Mouse (Mus musculus): ENCODE measurements at regions not wholly inside any gene's neighbourhood (a gene's known extent, or its start where the extent isn't known, plus 50 kb on each side); places are given as distances from the start of the nearest gene placed in this dataset.

GRCm38 (mm10) chr4:87401316-87402172 lies 171.3 kb upstream of the Slc24a2 start:
- Histone ChIP-seq H3K4me2 (ENCODE audit: low read depth) (peak overlapping the region; percentile 31), H3K36me3 (ENCODE audit: insufficient read depth) (no peaks in the 10 kb centered on the region), H3K4me3 (ENCODE audit: low read depth, low read length) (no peak overlapping the region), H3K27me3 (ENCODE audit: insufficient read depth, low read length) (no peaks in the 10 kb centered on the region), H3K9me3 (ENCODE audit: low read length) (no peaks in the 10 kb centered on the region), H3K4me1 (ENCODE audit: insufficient read depth) (0 out of 2 replicates have a peak, but pooled peaks cover 4% of the 10 kb centered on the region), H3K27ac (ENCODE audit: low read depth, low read length) (no peak overlapping the region), H3K9ac (no peak overlapping the region)
- DNase-seq (peak; percentile 50), ATAC-seq (peak; percentile 86)
- no peak for TF ChIP-seq CTCF (IDR thresholded peaks at IDR 0.05; ENCODE audit: low read depth)
- WGBS: 42% methylated on average over 20 of the region's 20 CpGs

- ATAC-seq (no peak), DNase-seq (no peak)
- WGBS: 78% methylated on average over 3 of the region's 3 CpGs
- H3K9me3 ChIP-seq (ENCODE audit: low read length): no peaks in the 10 kb centered on the region
- H3K27ac ChIP-seq (ENCODE audit: low read depth, low read length): no peak overlapping the region
- H3K27me3 ChIP-seq (ENCODE audit: insufficient read depth, low read length): no peaks in the 10 kb centered on the region
- no peaks in the 10 kb centered on the region for H3K4me1 ChIP-seq (ENCODE audit: insufficient read depth)
- H3K4me3 ChIP-seq (ENCODE audit: low read depth, low read length): no peak overlapping the region
- H3K36me3 ChIP-seq (ENCODE audit: insufficient read depth): no peaks in the 10 kb centered on the region
- H3K9ac ChIP-seq: no peak overlapping the region
- no peak for TF ChIP-seq CTCF (IDR thresholded peaks at IDR 0.05; ENCODE audit: low read depth)
- no peak overlapping the region for H3K4me2 ChIP-seq (ENCODE audit: low read depth)
Observed at GRCm38 (mm10) chr4:87386835-87387234, 156.6 kb upstream of the Slc24a2 start.

GRCm38 (mm10) chr4:87386271-87386670 lies 156.0 kb upstream of the Slc24a2 start:
- no peak overlapping the region for H3K9ac ChIP-seq
- no peaks in the 10 kb centered on the region for H3K27me3 ChIP-seq (ENCODE audit: insufficient read depth, low read length)
- no peak for ATAC-seq
- 31% methylated on average over 9 of the region's 9 CpGs for WGBS
- H3K36me3 ChIP-seq (ENCODE audit: insufficient read depth): no peaks in the 10 kb centered on the region
- no peak for DNase-seq
- H3K4me2 ChIP-seq (ENCODE audit: low read depth): no peak overlapping the region
- no peaks in the 10 kb centered on the region for H3K9me3 ChIP-seq (ENCODE audit: low read length)
- no peak overlapping the region for H3K4me3 ChIP-seq (ENCODE audit: low read depth, low read length)
- no peaks in the 10 kb centered on the region for H3K4me1 ChIP-seq (ENCODE audit: insufficient read depth)
- H3K27ac ChIP-seq (ENCODE audit: low read depth, low read length): no peak overlapping the region
- TF ChIP-seq CTCF (IDR thresholded peaks at IDR 0.05; ENCODE audit: low read depth): no peak

GRCm38 (mm10) chr4:87385221-87385739 lies 155.0 kb upstream of the Slc24a2 start:
- H3K4me1 ChIP-seq (ENCODE audit: insufficient read depth): no peaks in the 10 kb centered on the region
- no peak overlapping the region for H3K9ac ChIP-seq
- WGBS: 27% methylated on average over 7 of the region's 7 CpGs
- no peak for TF ChIP-seq CTCF (IDR thresholded peaks at IDR 0.05; ENCODE audit: low read depth)
- no peak for DNase-seq
- H3K36me3 ChIP-seq (ENCODE audit: insufficient read depth): no peaks in the 10 kb centered on the region
- H3K4me2 ChIP-seq (ENCODE audit: low read depth): no peak overlapping the region
- no peak for ATAC-seq
- no peaks in the 10 kb centered on the region for H3K9me3 ChIP-seq (ENCODE audit: low read length)
- H3K27ac ChIP-seq (ENCODE audit: low read depth, low read length): no peak overlapping the region
- H3K4me3 ChIP-seq (ENCODE audit: low read depth, low read length): no peak overlapping the region
- no peaks in the 10 kb centered on the region for H3K27me3 ChIP-seq (ENCODE audit: insufficient read depth, low read length)

GRCm38 (mm10) chr4:87384469-87385044 lies 154.3 kb upstream of the Slc24a2 start:
- Histone ChIP-seq H3K4me3 (ENCODE audit: low read depth, low read length) (no peak overlapping the region), H3K4me2 (ENCODE audit: low read depth) (no peak overlapping the region), H3K27me3 (ENCODE audit: insufficient read depth, low read length) (no peaks in the 10 kb centered on the region), H3K9me3 (ENCODE audit: low read length) (no peaks in the 10 kb centered on the region), H3K36me3 (ENCODE audit: insufficient read depth) (no peaks in the 10 kb centered on the region), H3K4me1 (ENCODE audit: insufficient read depth) (no peaks in the 10 kb centered on the region), H3K27ac (ENCODE audit: low read depth, low read length) (no peak overlapping the region), H3K9ac (no peak overlapping the region)
- ATAC-seq (no peak), DNase-seq (no peak)
- 26% methylated on average over 6 of the region's 6 CpGs for WGBS
- no peak for TF ChIP-seq CTCF (IDR thresholded peaks at IDR 0.05; ENCODE audit: low read depth)

- TF ChIP-seq CTCF (IDR thresholded peaks at IDR 0.05; ENCODE audit: low read depth): no peak
- Histone ChIP-seq H3K4me1 (ENCODE audit: insufficient read depth) (no peaks in the 10 kb centered on the region), H3K27me3 (ENCODE audit: insufficient read depth, low read length) (no peaks in the 10 kb centered on the region), H3K9ac (no peak overlapping the region), H3K4me2 (ENCODE audit: low read depth) (no peak overlapping the region), H3K9me3 (ENCODE audit: low read length) (no peaks in the 10 kb centered on the region), H3K4me3 (ENCODE audit: low read depth, low read length) (no peak overlapping the region), H3K36me3 (ENCODE audit: insufficient read depth) (no peaks in the 10 kb centered on the region), H3K27ac (ENCODE audit: low read depth, low read length) (no peak overlapping the region)
- DNase-seq: no peak
- ATAC-seq: no peak
- 81% methylated on average over 5 of the region's 5 CpGs for WGBS
Observed at GRCm38 (mm10) chr4:87380716-87381115, 150.4 kb upstream of the Slc24a2 start.

GRCm38 (mm10) chr4:87379516-87380173 lies 149.4 kb upstream of the Slc24a2 start:
- H3K4me1 ChIP-seq (ENCODE audit: insufficient read depth): no peaks in the 10 kb centered on the region
- no peak for TF ChIP-seq CTCF (IDR thresholded peaks at IDR 0.05; ENCODE audit: low read depth)
- DNase-seq (no peak), ATAC-seq (no peak)
- H3K9ac ChIP-seq: no peak overlapping the region
- H3K36me3 ChIP-seq (ENCODE audit: insufficient read depth): no peaks in the 10 kb centered on the region
- no peaks in the 10 kb centered on the region for H3K9me3 ChIP-seq (ENCODE audit: low read length)
- H3K4me2 ChIP-seq (ENCODE audit: low read depth): no peak overlapping the region
- WGBS: 58% methylated on average over 4 of the region's 4 CpGs
- no peak overlapping the region for H3K4me3 ChIP-seq (ENCODE audit: low read depth, low read length)
- no peaks in the 10 kb centered on the region for H3K27me3 ChIP-seq (ENCODE audit: insufficient read depth, low read length)
- no peak overlapping the region for H3K27ac ChIP-seq (ENCODE audit: low read depth, low read length)
